Mouse (Mus musculus) liver, embryonic 15.5 days (tissue): ENCODE measurements around the gene Ezh2. TPM values are rescaled to one million over a fixed set of nuclear protein-coding genes. Genes with fewer than 3 reads are reported as not detected.

ENCODE experiments used
- polyA plus RNA-seq: library from polyadenylated mRNA; unstranded; fragments of >200 nt; fragmentation: Nextera tagmentation; extraction: Ambion mirVana; gene quantifications from 2 replicates; pipeline ENCODE4 v1.2.1, GENCODE M21; 2015

Gene Ezh2
- polyA plus RNA-seq, 1 experiment from 2014 or later, result 48.9 TPM

Other genes with a start within 250 kb of the Ezh2 start
- 57.7 and 60.8 TPM in 2 replicates for gene Cul1, start 141.9 kb downstream of the Ezh2 start, polyA plus RNA-seq
- gene Pdia4, start 218.1 kb upstream of the Ezh2 start, polyA plus RNA-seq, result 115 and 123 TPM in 2 replicates
- gene Zfp786, start 235.5 kb upstream of the Ezh2 start, polyA plus RNA-seq, result 0.39 and 0.41 TPM in 2 replicates
- gene Zfp398, start 240.3 kb upstream of the Ezh2 start, polyA plus RNA-seq, result 1.6 and 2.5 TPM in 2 replicates